Mouse (Mus musculus): Measurements from ENCODE around the gene Hp. TPM values are rescaled to one million over a fixed set of nuclear protein-coding genes. Genes with fewer than 3 reads are reported as not detected.

The Hp gene
- polyA plus RNA-seq, 1 experiment from 2014 or later = 11.7 TPM

- ATAC-seq (replicated peaks; ENCODE audit: low FRiP score) = no peak
- Histone ChIP-seq H3K4me1 (replicated peaks; ENCODE audit: control insufficient read depth, insufficient read depth, low read length) (no peaks in the 10 kb centered on the region), H3K27me3 (replicated peaks; ENCODE audit: control insufficient read depth, insufficient read depth, low read length) (no peaks in the 10 kb centered on the region), H3K9me3 (ENCODE audit: control insufficient read depth, low read length) (no peaks in the 10 kb centered on the region), H3K4me3 (ENCODE audit: low read depth, low read length) (no peak overlapping the region), H3K4me2 (no peak overlapping the region), H3K27ac (ENCODE audit: low read depth, low read length) (no peak overlapping the region), H3K9ac (ENCODE audit: low read depth, low read length) (no peak overlapping the region), H3K36me3 (ENCODE audit: control insufficient read depth, insufficient read depth, low read length) (no peaks in the 10 kb centered on the region)
- no peak for DNase-seq (ENCODE audit: low spot score)
- 75% methylated on average over 4 of the region's 4 CpGs for WGBS
Observed at GRCm38 (mm10) chr8:109576311-109576710, 2.7 kb downstream of the Hp start.

GRCm38 (mm10) chr8:109571139-109571538 lies 7.8 kb downstream of the Hp start:
- Histone ChIP-seq H3K4me1 (replicated peaks; ENCODE audit: control insufficient read depth, insufficient read depth, low read length) (peaks cover 6% of the 10 kb centered on the region; the same call in 1 of the 2 replicates), H3K36me3 (ENCODE audit: control insufficient read depth, insufficient read depth, low read length) (0 out of 2 replicates have a peak, but pooled peaks cover 3% of the 10 kb centered on the region), H3K9ac (ENCODE audit: low read depth, low read length) (no peak overlapping the region), H3K9me3 (ENCODE audit: control insufficient read depth, low read length) (no peaks in the 10 kb centered on the region), H3K4me3 (ENCODE audit: low read depth, low read length) (no peak overlapping the region), H3K27me3 (replicated peaks; ENCODE audit: control insufficient read depth, insufficient read depth, low read length) (no peaks in the 10 kb centered on the region), H3K4me2 (no peak overlapping the region), H3K27ac (ENCODE audit: low read depth, low read length) (no peak overlapping the region)
- DNase-seq (ENCODE audit: low spot score) (no peak), ATAC-seq (replicated peaks; ENCODE audit: low FRiP score) (no peak)
- 92% methylated on average over 12 of the region's 12 CpGs for WGBS

- Histone ChIP-seq H3K9ac (ENCODE audit: low read depth, low read length) (peak within 1 kb of the TSS; percentile 96), H3K27ac (ENCODE audit: low read depth, low read length) (peak within 1 kb of the TSS; percentile 90)
Observed at GRCm38 (mm10) chr8:109565498-109566333, 13.3 kb downstream of the Hp start, which contains the start of the genes Dhx38 and Txnl4b. Gene Dhx38 (minus strand): TSS chr8:109565861. Gene Txnl4b (plus strand): TSS chr8:109565892.

GRCm38 (mm10) chr8:109564766-109565165 lies 14.2 kb downstream of the Hp start:
- H3K4me1 ChIP-seq (replicated peaks; ENCODE audit: control insufficient read depth, insufficient read depth, low read length) = peaks cover 9% of the 10 kb centered on the region
- WGBS = 3% methylated on average over 10 of the region's 10 CpGs

More at GRCm38 (mm10) chr8:109565498-109566333, 13.3 kb downstream of the Hp start, which contains the start of the genes Dhx38 and Txnl4b:
- no peaks in the 10 kb centered on the region for H3K27me3 ChIP-seq (replicated peaks; ENCODE audit: control insufficient read depth, insufficient read depth, low read length)
- H3K9me3 ChIP-seq (ENCODE audit: control insufficient read depth, low read length) = no peaks in the 10 kb centered on the region
- under 1% methylated on average over 52 of the region's 52 CpGs for WGBS
- peak; percentile 94 for DNase-seq (ENCODE audit: low spot score)
- peaks cover 9% of the 10 kb centered on the region for H3K4me1 ChIP-seq (replicated peaks; ENCODE audit: control insufficient read depth, insufficient read depth, low read length)
- peak; percentile 99 for ATAC-seq (replicated peaks; ENCODE audit: low FRiP score)
- peaks cover 18% of the 10 kb centered on the region for H3K36me3 ChIP-seq (ENCODE audit: control insufficient read depth, insufficient read depth, low read length)
- peak within 1 kb of the TSS; percentile 97 for H3K4me3 ChIP-seq (ENCODE audit: low read depth, low read length)
- peak within 1 kb of the TSS; percentile 70 for H3K4me2 ChIP-seq

GRCm38 (mm10) chr8:109563881-109564280 lies 15.1 kb downstream of the Hp start:
- 61% methylated on average over 2 of the region's 2 CpGs for WGBS
- no peaks in the 10 kb centered on the region for H3K27me3 ChIP-seq (replicated peaks; ENCODE audit: control insufficient read depth, insufficient read depth, low read length)
- no peak for ATAC-seq (replicated peaks; ENCODE audit: low FRiP score)
- H3K27ac ChIP-seq (ENCODE audit: low read depth, low read length) = no peak overlapping the region
- no peak for DNase-seq (ENCODE audit: low spot score)
- no peaks in the 10 kb centered on the region for H3K9me3 ChIP-seq (ENCODE audit: control insufficient read depth, low read length)
- H3K4me1 ChIP-seq (replicated peaks; ENCODE audit: control insufficient read depth, insufficient read depth, low read length) = peaks cover 9% of the 10 kb centered on the region
- no peak overlapping the region for H3K9ac ChIP-seq (ENCODE audit: low read depth, low read length)
- H3K4me2 ChIP-seq = peak overlapping the region; percentile 70
- H3K36me3 ChIP-seq (ENCODE audit: control insufficient read depth, insufficient read depth, low read length) = peaks cover 33% of the 10 kb centered on the region
- peak overlapping the region; percentile 97 for H3K4me3 ChIP-seq (ENCODE audit: low read depth, low read length)

More at GRCm38 (mm10) chr8:109564766-109565165, 14.2 kb downstream of the Hp start:
- DNase-seq (ENCODE audit: low spot score) = no peak
- H3K27me3 ChIP-seq (replicated peaks; ENCODE audit: control insufficient read depth, insufficient read depth, low read length) = no peaks in the 10 kb centered on the region
- H3K9ac ChIP-seq (ENCODE audit: low read depth, low read length) = peak overlapping the region; percentile 96
- no peak for ATAC-seq (replicated peaks; ENCODE audit: low FRiP score)
- peaks cover 24% of the 10 kb centered on the region for H3K36me3 ChIP-seq (ENCODE audit: control insufficient read depth, insufficient read depth, low read length)
- H3K27ac ChIP-seq (ENCODE audit: low read depth, low read length) = peak overlapping the region; percentile 90
- H3K9me3 ChIP-seq (ENCODE audit: control insufficient read depth, low read length) = no peaks in the 10 kb centered on the region
- peak overlapping the region; percentile 97 for H3K4me3 ChIP-seq (ENCODE audit: low read depth, low read length)
- peak overlapping the region; percentile 70 for H3K4me2 ChIP-seq

GRCm38 (mm10) chr8:109551663-109552062 lies 27.3 kb downstream of the Hp start:
- H3K9me3 ChIP-seq (ENCODE audit: control insufficient read depth, low read length) = no peaks in the 10 kb centered on the region
- DNase-seq (ENCODE audit: low spot score) = no peak
- peaks cover 74% of the 10 kb centered on the region for H3K36me3 ChIP-seq (ENCODE audit: control insufficient read depth, insufficient read depth, low read length)
- no peak overlapping the region for H3K27ac ChIP-seq (ENCODE audit: low read depth, low read length)
- no peak overlapping the region for H3K4me2 ChIP-seq
- no peaks in the 10 kb centered on the region for H3K27me3 ChIP-seq (replicated peaks; ENCODE audit: control insufficient read depth, insufficient read depth, low read length)
- no peak overlapping the region for H3K9ac ChIP-seq (ENCODE audit: low read depth, low read length)
- no peak overlapping the region for H3K4me3 ChIP-seq (ENCODE audit: low read depth, low read length)
- H3K4me1 ChIP-seq (replicated peaks; ENCODE audit: control insufficient read depth, insufficient read depth, low read length) = no peaks in the 10 kb centered on the region
- ATAC-seq (replicated peaks; ENCODE audit: low FRiP score) = no peak
- WGBS = 48% methylated on average over 3 of the region's 3 CpGs

- Histone ChIP-seq H3K9ac (ENCODE audit: low read depth, low read length) (no peak overlapping the region), H3K4me3 (ENCODE audit: low read depth, low read length) (no peak overlapping the region), H3K4me1 (replicated peaks; ENCODE audit: control insufficient read depth, insufficient read depth, low read length) (no peaks in the 10 kb centered on the region), H3K36me3 (ENCODE audit: control insufficient read depth, insufficient read depth, low read length) (peaks cover 13% of the 10 kb centered on the region), H3K27me3 (replicated peaks; ENCODE audit: control insufficient read depth, insufficient read depth, low read length) (no peaks in the 10 kb centered on the region), H3K9me3 (ENCODE audit: control insufficient read depth, low read length) (no peaks in the 10 kb centered on the region), H3K27ac (ENCODE audit: low read depth, low read length) (no peak overlapping the region), H3K4me2 (no peak overlapping the region)
- no peak for DNase-seq (ENCODE audit: low spot score)
- ATAC-seq (replicated peaks; ENCODE audit: low FRiP score) = no peak
- 31% methylated on average over 3 of the region's 3 CpGs for WGBS
Observed at GRCm38 (mm10) chr8:109544049-109544448, 34.9 kb downstream of the Hp start.

GRCm38 (mm10) chr8:109542748-109543519 lies 36.0 kb downstream of the Hp start:
- H3K4me2 ChIP-seq = no peak overlapping the region
- H3K36me3 ChIP-seq (ENCODE audit: control insufficient read depth, insufficient read depth, low read length) = peaks cover 4% of the 10 kb centered on the region
- H3K9ac ChIP-seq (ENCODE audit: low read depth, low read length) = no peak overlapping the region
- no peaks in the 10 kb centered on the region for H3K4me1 ChIP-seq (replicated peaks; ENCODE audit: control insufficient read depth, insufficient read depth, low read length)
- WGBS = 77% methylated on average over 8 of the region's 8 CpGs
- no peaks in the 10 kb centered on the region for H3K9me3 ChIP-seq (ENCODE audit: control insufficient read depth, low read length)
- ATAC-seq (replicated peaks; ENCODE audit: low FRiP score) = no peak
- no peak for DNase-seq (ENCODE audit: low spot score)
- H3K27me3 ChIP-seq (replicated peaks; ENCODE audit: control insufficient read depth, insufficient read depth, low read length) = no peaks in the 10 kb centered on the region
- H3K27ac ChIP-seq (ENCODE audit: low read depth, low read length) = no peak overlapping the region
- H3K4me3 ChIP-seq (ENCODE audit: low read depth, low read length) = no peak overlapping the region

Data from liver, embryonic 11.5 days (tissue).